ENCODE assay signal across 8 mouse cellular contexts in the genomic region with DNA sequence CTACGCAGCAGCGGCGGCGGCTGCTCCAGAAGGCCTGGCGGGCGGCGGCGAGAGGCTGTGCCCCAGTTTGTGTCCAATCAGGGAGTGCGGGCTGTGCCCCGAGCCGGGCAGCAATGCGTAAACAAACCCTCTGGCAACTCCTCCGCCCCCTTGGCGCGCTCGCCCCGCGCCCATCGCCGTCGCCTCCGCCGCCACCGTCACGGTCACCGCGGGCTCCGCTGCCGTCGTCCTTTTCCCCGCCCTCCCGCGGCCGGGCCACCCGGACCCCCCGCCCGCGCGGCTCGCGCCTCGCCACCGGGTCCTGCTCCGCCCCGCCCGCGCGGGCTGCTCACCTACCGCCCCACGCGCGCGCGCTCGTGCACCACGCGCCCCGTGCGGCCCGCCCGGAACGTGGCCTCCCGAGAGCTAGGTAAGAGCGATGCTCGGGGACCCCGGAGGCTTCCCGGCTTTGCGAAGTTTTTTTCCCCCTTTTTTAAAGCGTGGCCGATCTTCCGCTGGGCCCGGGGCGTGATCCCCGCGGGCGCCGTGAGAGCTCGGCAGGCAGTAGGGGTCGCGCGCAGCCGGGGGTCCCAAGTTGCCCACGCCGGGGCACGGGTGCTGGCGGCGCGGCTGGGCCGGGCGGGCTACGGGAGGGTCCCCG. TPM values are rescaled to one million over a fixed set of nuclear protein-coding genes. Genes with fewer than 3 reads are reported as not detected.
DNase-seq lines count a peak whose midpoint lies in the region; ATAC-seq and TF ChIP-seq lines count a peak whose summit lies in the region.

Gene Pcgf5 (plus strand): TSS at position 149 of the 640 bp plus-strand sequence.

- H3K27ac ChIP-seq in intestine, postnatal 0 days (ENCODE audit: low read depth, low read length) = peak within 1 kb of the TSS; percentile 79
- peak within 1 kb of the TSS; percentile 79 for H3K27ac ChIP-seq in midbrain, embryonic 10.5 days (replicated peaks)

- H3K36me3 ChIP-seq in intestine, postnatal 0 days (ENCODE audit: control insufficient read depth, insufficient read depth) = no peaks in the 10 kb centered on the region
- H3K36me3 ChIP-seq in midbrain, embryonic 10.5 days = no peaks in the 10 kb centered on the region

- peak; percentile 76 for ATAC-seq in granulocyte monocyte progenitor cell, adult 5-6 weeks (replicated peaks; ENCODE audit: poor library complexity, severe bottlenecking)
- peak; percentile 80 for ATAC-seq in intestine, postnatal 0 days

- peaks cover 9% of the 10 kb centered on the region for H3K27me3 ChIP-seq in intestine, postnatal 0 days (replicated peaks; ENCODE audit: control insufficient read depth, insufficient read depth, low read length)
- H3K27me3 ChIP-seq in midbrain, embryonic 10.5 days (ENCODE audit: low read depth, poor library complexity, severe bottlenecking) = peaks cover 70% of the 10 kb centered on the region

- no peaks in the 10 kb centered on the region for H3K4me1 ChIP-seq in intestine, postnatal 0 days (replicated peaks; ENCODE audit: control insufficient read depth, insufficient read depth, low read length)
- peaks cover 20% of the 10 kb centered on the region for H3K4me1 ChIP-seq in midbrain, embryonic 10.5 days

- peak within 1 kb of the TSS; percentile 100 for H3K4me2 ChIP-seq in intestine, postnatal 0 days (replicated peaks; ENCODE audit: low read depth)

- intact Hi-C loops in left cerebral cortex, postnatal 4 days (cut with DNase I) = loop anchor here (5.0 kb wide), 1 partner anchor 236 kb away; no protein-coding TSS in a partner anchor

- TF ChIP-seq CTCF in intestine, postnatal 0 days (IDR thresholded peaks at IDR 0.05; ENCODE audit: low read depth) = no peak

- peak within 1 kb of the TSS; percentile 68 for H3K9ac ChIP-seq in intestine, postnatal 0 days (ENCODE audit: low read depth, low read length)

- under 1% methylated on average over 67 of the region's 92 CpGs for WGBS in intestine, postnatal 0 days
- WGBS in midbrain, embryonic 10.5 days = under 1% methylated on average over 85 of the region's 92 CpGs

- no peaks in the 10 kb centered on the region for H3K9me3 ChIP-seq in intestine, postnatal 0 days (ENCODE audit: control insufficient read depth)
- H3K9me3 ChIP-seq in midbrain, embryonic 10.5 days (replicated peaks) = no peaks in the 10 kb centered on the region

- DNase-seq in adrenal gland, adult 18-20 months (ENCODE audit: low spot score in 2 of 2) = peak; percentile 71 to 80
- peak; percentile 69 for DNase-seq in embryo, embryonic 9.5 days (ENCODE audit: extremely low spot score)
- DNase-seq in left cerebral cortex, postnatal 4 days = peak; percentile 65
- DNase-seq in midbrain, embryonic 10.5 days (ENCODE audit: low spot score) = peak; percentile 65
- peak; percentile 75 for DNase-seq in right cerebral cortex, postnatal 25 days
- peak; percentile 58 to 69 for DNase-seq in urinary bladder, postnatal 36 days (ENCODE audit: low spot score in 2 of 2)

- peak within 1 kb of the TSS; percentile 73 for H3K4me3 ChIP-seq in intestine, postnatal 0 days (ENCODE audit: low read depth, low read length)
- peak within 1 kb of the TSS; percentile 84 for H3K4me3 ChIP-seq in midbrain, embryonic 10.5 days

RNA-seq across cellular contexts. Expression of gene Pcgf5, which starts in this region (rescaled TPM):
- 10 to 100 TPM; 24.7 to 27.9 TPM for total RNA-seq in adrenal gland, adult 18-20 months (2021)
- 56.9 and 69.8 TPM in 2 replicates for total RNA-seq in granulocyte monocyte progenitor cell, adult 5-6 weeks (2014; fragmentation: Nextera tagmentation)
- 61.4 and 73.5 TPM in 2 replicates for total RNA-seq in granulocyte monocyte progenitor cell, adult 5-6 weeks (2017)
- 21.4 and 23.4 TPM in 2 replicates for polyA plus RNA-seq in intestine, postnatal 0 days (2015; fragmentation: Nextera tagmentation; extraction: Ambion mirVana)
- total RNA-seq in left cerebral cortex, postnatal 4 days (2021) = 1 to 10 TPM; 6.8 to 8.9 TPM
- polyA plus RNA-seq in midbrain, embryonic 10.5 days (2016; fragmentation: Nextera tagmentation; extraction: Ambion mirVana) = 10.8 and 11.3 TPM in 2 replicates

Comparison
In these comparisons a context has a peak if more than half of its experiments do, and no peak if none do; other contexts are left out.
1. Peak in every context shown above with its lines: DNase-seq, ATAC-seq, H3K4me3 ChIP-seq and H3K27ac ChIP-seq.